Mouse (Mus musculus) neural tube, embryonic 12.5 days (tissue): ENCODE measurements around the gene Dzank1. TPM values are rescaled to one million over a fixed set of nuclear protein-coding genes. Genes with fewer than 3 reads are reported as not detected.

Source experiments
- ATAC-seq: fragments of 200-750 bp; cut with Nextera tagmentation; 2 replicates; pipeline ENCODE4 v1.8.0; 2017; ENCODE audit warnings: low read depth, mild to moderate bottlenecking, moderate TSS enrichment, moderate library complexity; ENCODE audit not compliant: low FRiP score
- H3K27ac ChIP-seq: fragments of 300-500 bp; sonication (generic); 2 replicates; pipeline ENCODE4 v1.5.1; 2016
- H3K27me3 ChIP-seq: fragments of 300-500 bp; sonication (generic); replicated peaks from 2 replicates; pipeline ENCODE4 v1.6.1; 2016; ENCODE audit warnings: mild to moderate bottlenecking
- H3K36me3 ChIP-seq: fragments of 300-500 bp; sonication (generic); 2 replicates; pipeline ENCODE4 v1.6.1; 2016; ENCODE audit warnings: mild to moderate bottlenecking
- H3K4me1 ChIP-seq: fragments of 300-500 bp; sonication (generic); 2 replicates; pipeline ENCODE4 v1.6.1; 2016
- H3K4me2 ChIP-seq: fragments of 300-500 bp; sonication (generic); replicated peaks from 2 replicates; pipeline ENCODE4 v1.6.1; 2016; ENCODE audit warnings: mild to moderate bottlenecking
- H3K4me3 ChIP-seq: fragments of 300-500 bp; sonication (generic); 2 replicates; pipeline ENCODE4 v1.5.1; 2016
- H3K9ac ChIP-seq: fragments of 300-500 bp; sonication (generic); 2 replicates; pipeline ENCODE4 v1.6.1; 2016; ENCODE audit warnings: mild to moderate bottlenecking
- H3K9me3 ChIP-seq: fragments of 300-500 bp; sonication (generic); 2 replicates; pipeline ENCODE4 v1.6.1; 2016; ENCODE audit warnings: mild to moderate bottlenecking
- WGBS: fragments of 180-500 bp; shearing (Covaris S2); methylation state at CpG from one replicate; pipeline ENCODE4 v1.1.7; 2016; 5-methylcytosine and 5-hydroxymethylcytosine counted together
- polyA plus RNA-seq: library from polyadenylated mRNA; unstranded; fragments of >200 nt; fragmentation: Nextera tagmentation; extraction: Ambion mirVana; gene quantifications from 2 replicates; pipeline ENCODE4 v1.2.1, GENCODE M21; 2016

The Dzank1 gene
- polyA plus RNA-seq, 1 experiment from 2014 or later, result 7.2 TPM

- H3K27ac ChIP-seq, result peak overlapping the region; percentile 67; the same call in 1 of the 2 replicates
- H3K36me3 ChIP-seq, result peaks cover 14% of the 10 kb centered on the region
- peak overlapping the region; percentile 81 for H3K4me2 ChIP-seq
- no peaks in the 10 kb centered on the region for H3K27me3 ChIP-seq
- ATAC-seq, result peak; percentile 61
- no peaks in the 10 kb centered on the region for H3K9me3 ChIP-seq
- peak overlapping the region; percentile 84 for H3K4me3 ChIP-seq
- peaks cover 12% of the 10 kb centered on the region for H3K4me1 ChIP-seq
- WGBS, result under 1% methylated on average over 25 of the region's 25 CpGs
- peak overlapping the region; percentile 83 for H3K9ac ChIP-seq
These were observed 584 bp upstream of the Dzank1 start for GRCm38 (mm10) chr2:144527821-144528174.

GRCm38 (mm10) chr2:144525856-144526255 lies 1.4 kb downstream of the Dzank1 start:
- peak overlapping the region; percentile 81 for H3K4me2 ChIP-seq
- peaks cover 6% of the 10 kb centered on the region; the same call in 1 of the 2 replicates for H3K36me3 ChIP-seq
- 60% methylated on average over 10 of the region's 10 CpGs for WGBS
- H3K27ac ChIP-seq, result no peak overlapping the region
- no peaks in the 10 kb centered on the region for H3K27me3 ChIP-seq
- ATAC-seq, result no peak
- H3K9me3 ChIP-seq, result no peaks in the 10 kb centered on the region
- H3K4me1 ChIP-seq, result peaks cover 12% of the 10 kb centered on the region
- H3K9ac ChIP-seq, result no peak overlapping the region
- no peak overlapping the region for H3K4me3 ChIP-seq

- no peak overlapping the region for H3K4me2 ChIP-seq
- no peak overlapping the region for H3K4me3 ChIP-seq
- H3K36me3 ChIP-seq, result no peaks in the 10 kb centered on the region
- ATAC-seq, result no peak
- no peaks in the 10 kb centered on the region for H3K4me1 ChIP-seq
- H3K9me3 ChIP-seq, result no peaks in the 10 kb centered on the region
- no peak overlapping the region for H3K9ac ChIP-seq
- H3K27me3 ChIP-seq, result no peaks in the 10 kb centered on the region
- 82% methylated on average over 3 of the region's 3 CpGs for WGBS
- no peak overlapping the region for H3K27ac ChIP-seq
These were observed 7.4 kb downstream of the Dzank1 start for GRCm38 (mm10) chr2:144519772-144520171.

GRCm38 (mm10) chr2:144514619-144515018 lies 12.6 kb downstream of the Dzank1 start:
- Histone ChIP-seq H3K9me3 (no peaks in the 10 kb centered on the region), H3K4me3 (no peak overlapping the region), H3K4me1 (no peaks in the 10 kb centered on the region), H3K36me3 (no peaks in the 10 kb centered on the region), H3K9ac (no peak overlapping the region), H3K27me3 (no peaks in the 10 kb centered on the region), H3K27ac (no peak overlapping the region), H3K4me2 (no peak overlapping the region)
- no peak for ATAC-seq
- 78% methylated on average over 3 of the region's 3 CpGs for WGBS

- Histone ChIP-seq H3K36me3 (peaks cover 3% of the 10 kb centered on the region; the same call in 1 of the 2 replicates), H3K27me3 (no peaks in the 10 kb centered on the region), H3K27ac (no peak overlapping the region), H3K4me3 (no peak overlapping the region), H3K9me3 (no peaks in the 10 kb centered on the region), H3K4me2 (no peak overlapping the region), H3K4me1 (no peaks in the 10 kb centered on the region), H3K9ac (no peak overlapping the region)
- ATAC-seq, result no peak
- 89% methylated on average over 6 of the region's 6 CpGs for WGBS
These were observed 25.1 kb downstream of the Dzank1 start for GRCm38 (mm10) chr2:144502134-144502533.

- Histone ChIP-seq H3K9me3 (no peaks in the 10 kb centered on the region), H3K4me2 (no peak overlapping the region), H3K4me1 (no peaks in the 10 kb centered on the region), H3K27me3 (no peaks in the 10 kb centered on the region), H3K9ac (no peak overlapping the region), H3K4me3 (no peak overlapping the region), H3K27ac (no peak overlapping the region), H3K36me3 (0 out of 2 replicates have a peak, but pooled peaks cover 3% of the 10 kb centered on the region)
- no peak for ATAC-seq
- WGBS, result 92% methylated on average over 5 of the region's 5 CpGs
These were observed 37.9 kb downstream of the Dzank1 start for GRCm38 (mm10) chr2:144489342-144489741.

GRCm38 (mm10) chr2:144487476-144487875 lies 39.7 kb downstream of the Dzank1 start:
- H3K4me2 ChIP-seq, result no peak overlapping the region
- 0 out of 2 replicates have a peak, but pooled peaks cover 3% of the 10 kb centered on the region for H3K36me3 ChIP-seq
- H3K27me3 ChIP-seq, result no peaks in the 10 kb centered on the region
- no peak overlapping the region for H3K9ac ChIP-seq
- H3K27ac ChIP-seq, result no peak overlapping the region
- 69% methylated on average over 6 of the region's 6 CpGs for WGBS
- ATAC-seq, result no peak
- H3K4me1 ChIP-seq, result no peaks in the 10 kb centered on the region
- H3K9me3 ChIP-seq, result no peaks in the 10 kb centered on the region
- no peak overlapping the region for H3K4me3 ChIP-seq

- no peaks in the 10 kb centered on the region for H3K9me3 ChIP-seq
- no peak overlapping the region for H3K9ac ChIP-seq
- WGBS, result 87% methylated on average over 7 of the region's 7 CpGs
- H3K27ac ChIP-seq, result no peak overlapping the region
- H3K4me1 ChIP-seq, result no peaks in the 10 kb centered on the region
- H3K4me2 ChIP-seq, result no peak overlapping the region
- no peaks in the 10 kb centered on the region for H3K27me3 ChIP-seq
- ATAC-seq, result no peak
- peaks cover 8% of the 10 kb centered on the region; the same call in 1 of the 2 replicates for H3K36me3 ChIP-seq
- H3K4me3 ChIP-seq, result no peak overlapping the region
These were observed 41.8 kb downstream of the Dzank1 start for GRCm38 (mm10) chr2:144485439-144485838.

GRCm38 (mm10) chr2:144484084-144484483 lies 43.1 kb downstream of the Dzank1 start:
- no peak overlapping the region for H3K4me2 ChIP-seq
- H3K4me1 ChIP-seq, result no peaks in the 10 kb centered on the region
- no peaks in the 10 kb centered on the region for H3K9me3 ChIP-seq
- no peak overlapping the region for H3K9ac ChIP-seq
- no peak overlapping the region for H3K27ac ChIP-seq
- H3K27me3 ChIP-seq, result no peaks in the 10 kb centered on the region
- H3K36me3 ChIP-seq, result peaks cover 8% of the 10 kb centered on the region; the same call in 1 of the 2 replicates
- WGBS, result 64% methylated on average over 1 of the region's 1 CpGs
- no peak for ATAC-seq
- H3K4me3 ChIP-seq, result no peak overlapping the region

GRCm38 (mm10) chr2:144479421-144479820 lies 47.8 kb downstream of the Dzank1 start:
- H3K36me3 ChIP-seq, result peaks cover 5% of the 10 kb centered on the region; the same call in 1 of the 2 replicates
- ATAC-seq, result no peak
- no peaks in the 10 kb centered on the region for H3K4me1 ChIP-seq
- H3K4me3 ChIP-seq, result no peak overlapping the region
- no peaks in the 10 kb centered on the region for H3K9me3 ChIP-seq
- WGBS, result 87% methylated on average over 2 of the region's 2 CpGs
- no peak overlapping the region for H3K9ac ChIP-seq
- no peaks in the 10 kb centered on the region for H3K27me3 ChIP-seq
- no peak overlapping the region for H3K27ac ChIP-seq
- no peak overlapping the region for H3K4me2 ChIP-seq

GRCm38 (mm10) chr2:144467203-144467602 lies 60.0 kb downstream of the Dzank1 start:
- no peaks in the 10 kb centered on the region for H3K9me3 ChIP-seq
- 73% methylated on average over 5 of the region's 5 CpGs for WGBS
- no peaks in the 10 kb centered on the region for H3K27me3 ChIP-seq
- H3K4me1 ChIP-seq, result no peaks in the 10 kb centered on the region
- ATAC-seq, result no peak
- no peak overlapping the region for H3K4me2 ChIP-seq
- H3K4me3 ChIP-seq, result no peak overlapping the region
- no peak overlapping the region for H3K27ac ChIP-seq
- H3K9ac ChIP-seq, result no peak overlapping the region
- no peaks in the 10 kb centered on the region for H3K36me3 ChIP-seq

- ATAC-seq, result no peak
- H3K4me3 ChIP-seq, result no peak overlapping the region
- no peaks in the 10 kb centered on the region for H3K9me3 ChIP-seq
- WGBS, result 84% methylated on average over 14 of the region's 14 CpGs
- no peak overlapping the region for H3K4me2 ChIP-seq
- no peaks in the 10 kb centered on the region for H3K27me3 ChIP-seq
- no peaks in the 10 kb centered on the region for H3K36me3 ChIP-seq
- H3K4me1 ChIP-seq, result no peaks in the 10 kb centered on the region
- H3K27ac ChIP-seq, result no peak overlapping the region
- no peak overlapping the region for H3K9ac ChIP-seq
These were observed 61.2 kb downstream of the Dzank1 start for GRCm38 (mm10) chr2:144465876-144466575.
